Mouse (Mus musculus): ENCODE data around the gene Pknox2. TPM values are rescaled to one million over a fixed set of nuclear protein-coding genes. Genes with fewer than 3 reads are reported as not detected.

Pknox2 gene
- polyA plus RNA-seq, 1 experiment from 2014 or later = 34.3 TPM

- Histone ChIP-seq H3K36me3 (ENCODE audit: control insufficient read depth, insufficient read depth, low read length) (no peaks in the 10 kb centered on the region), H3K27me3 (ENCODE audit: control insufficient read depth, insufficient read depth, low read depth, low read length) (no peaks in the 10 kb centered on the region), H3K9ac (ENCODE audit: low read depth, low read length) (no peak overlapping the region), H3K4me2 (ENCODE audit: low read length) (no peak overlapping the region), H3K4me3 (ENCODE audit: low read depth, low read length) (no peak overlapping the region), H3K9me3 (replicated peaks; ENCODE audit: control insufficient read depth, low read length, poor library complexity, severe bottlenecking) (no peaks in the 10 kb centered on the region), H3K27ac (ENCODE audit: low read length) (no peak overlapping the region), H3K4me1 (ENCODE audit: control insufficient read depth, insufficient read depth, low read length) (peaks cover 24% of the 10 kb centered on the region)
- WGBS = 70% methylated on average over 1 of the region's 1 CpGs
- no peak for ATAC-seq
These were observed 112.9 kb downstream of the Pknox2 start for GRCm38 (mm10) chr9:37034316-37034715.

GRCm38 (mm10) chr9:37030347-37031213, 116.6 kb downstream of the Pknox2 start:
- Histone ChIP-seq H3K9ac (ENCODE audit: low read depth, low read length) (no peak overlapping the region), H3K4me3 (ENCODE audit: low read depth, low read length) (no peak overlapping the region), H3K4me2 (ENCODE audit: low read length) (no peak overlapping the region; the same call in 1 of the 2 replicates), H3K4me1 (ENCODE audit: control insufficient read depth, insufficient read depth, low read length) (peaks cover 28% of the 10 kb centered on the region), H3K27me3 (ENCODE audit: control insufficient read depth, insufficient read depth, low read depth, low read length) (no peaks in the 10 kb centered on the region), H3K36me3 (ENCODE audit: control insufficient read depth, insufficient read depth, low read length) (no peaks in the 10 kb centered on the region), H3K9me3 (replicated peaks; ENCODE audit: control insufficient read depth, low read length, poor library complexity, severe bottlenecking) (no peaks in the 10 kb centered on the region), H3K27ac (ENCODE audit: low read length) (peak overlapping the region; percentile 14)
- peak; percentile 14; the same call in 1 of the 2 replicates for ATAC-seq
- WGBS = 29% methylated on average over 9 of the region's 9 CpGs

DNA sequence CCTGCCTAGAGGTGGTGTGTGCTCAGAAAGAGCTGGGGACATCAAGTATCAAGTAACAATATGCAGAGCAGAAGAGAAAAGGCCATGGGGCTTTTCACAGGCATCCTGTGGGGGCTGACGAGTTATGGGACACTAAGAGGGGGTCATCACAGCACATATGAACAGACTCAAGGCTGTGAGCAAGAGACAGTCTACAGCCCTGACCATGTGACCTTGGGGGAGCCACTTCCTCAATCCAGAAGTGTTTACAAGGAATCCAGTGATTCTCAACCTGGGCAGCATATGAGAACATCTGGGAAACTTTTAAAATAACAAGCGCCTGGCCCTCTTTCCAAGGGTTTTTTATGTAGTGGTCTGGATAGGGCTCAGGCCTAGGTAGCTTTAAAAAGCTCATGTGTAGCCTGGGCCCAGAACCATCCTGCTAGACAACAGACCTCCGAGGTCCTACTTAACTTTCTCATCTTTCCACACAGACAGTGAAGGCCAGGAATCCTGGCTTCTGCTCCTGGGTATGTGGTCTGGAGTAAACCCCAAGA, 117.3 kb downstream of the Pknox2 start:
- no peak overlapping the region for H3K4me2 ChIP-seq (ENCODE audit: low read length)
- peaks cover 28% of the 10 kb centered on the region for H3K4me1 ChIP-seq (ENCODE audit: control insufficient read depth, insufficient read depth, low read length)
- no peaks in the 10 kb centered on the region for H3K9me3 ChIP-seq (replicated peaks; ENCODE audit: control insufficient read depth, low read length, poor library complexity, severe bottlenecking)
- ATAC-seq = no peak
- no peak overlapping the region for H3K9ac ChIP-seq (ENCODE audit: low read depth, low read length)
- H3K27ac ChIP-seq (ENCODE audit: low read length) = peak overlapping the region; percentile 14; the same call in 1 of the 2 replicates
- no peak overlapping the region for H3K4me3 ChIP-seq (ENCODE audit: low read depth, low read length)
- WGBS = 86% methylated on average over 3 of the region's 3 CpGs
- H3K36me3 ChIP-seq (ENCODE audit: control insufficient read depth, insufficient read depth, low read length) = no peaks in the 10 kb centered on the region
- H3K27me3 ChIP-seq (ENCODE audit: control insufficient read depth, insufficient read depth, low read depth, low read length) = no peaks in the 10 kb centered on the region

DNA sequence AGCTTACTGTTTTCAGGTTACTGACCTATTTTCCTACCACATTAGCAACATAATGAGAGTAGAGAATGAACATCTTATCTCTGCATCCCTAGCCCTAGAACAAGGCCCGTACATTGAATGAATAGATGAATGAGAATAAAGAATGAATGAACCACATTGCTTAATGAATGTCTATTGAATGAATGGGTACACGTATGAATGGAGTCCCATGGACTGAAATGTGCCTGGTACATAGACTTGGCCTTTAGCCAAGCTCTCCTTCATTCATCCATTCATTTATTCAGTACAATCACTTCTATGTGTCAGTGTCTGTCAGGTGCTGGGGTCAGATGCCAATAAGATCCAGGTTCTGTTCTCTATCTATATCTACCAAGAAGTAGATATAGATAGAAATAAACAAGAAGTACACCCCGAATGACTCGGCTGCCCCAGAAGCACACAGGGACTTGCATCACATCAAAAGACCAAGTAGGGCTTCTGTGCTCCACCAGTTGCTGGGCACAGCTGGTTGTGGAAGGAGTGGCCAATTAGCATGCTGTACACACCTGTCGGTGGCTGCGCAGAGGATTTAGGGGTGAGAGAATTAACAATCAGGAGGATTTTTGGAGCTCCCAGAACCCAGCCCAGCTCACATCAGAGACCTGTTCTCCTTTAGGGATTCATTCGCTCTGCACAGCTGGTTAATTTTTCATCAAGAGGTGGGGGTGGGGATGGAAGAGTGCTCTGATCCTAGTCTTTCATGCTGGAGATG, 119.2 kb downstream of the Pknox2 start:
- Histone ChIP-seq H3K27me3 (ENCODE audit: control insufficient read depth, insufficient read depth, low read depth, low read length) (no peaks in the 10 kb centered on the region), H3K36me3 (ENCODE audit: control insufficient read depth, insufficient read depth, low read length) (no peaks in the 10 kb centered on the region), H3K4me3 (ENCODE audit: low read depth, low read length) (no peak overlapping the region), H3K27ac (ENCODE audit: low read length) (0 out of 2 replicates have a peak overlapping the region, but pooled peaks have one; percentile 10), H3K9ac (ENCODE audit: low read depth, low read length) (no peak overlapping the region), H3K4me1 (ENCODE audit: control insufficient read depth, insufficient read depth, low read length) (peaks cover 28% of the 10 kb centered on the region), H3K9me3 (replicated peaks; ENCODE audit: control insufficient read depth, low read length, poor library complexity, severe bottlenecking) (no peaks in the 10 kb centered on the region), H3K4me2 (ENCODE audit: low read length) (no peak overlapping the region)
- ATAC-seq = peak; percentile 43
- 31% methylated on average over 7 of the region's 7 CpGs for WGBS

GRCm38 (mm10) chr9:37025913-37026312, 121.3 kb downstream of the Pknox2 start:
- no peak for ATAC-seq
- no peaks in the 10 kb centered on the region for H3K27me3 ChIP-seq (ENCODE audit: control insufficient read depth, insufficient read depth, low read depth, low read length)
- H3K4me1 ChIP-seq (ENCODE audit: control insufficient read depth, insufficient read depth, low read length) = peaks cover 43% of the 10 kb centered on the region
- no peak overlapping the region for H3K9ac ChIP-seq (ENCODE audit: low read depth, low read length)
- H3K27ac ChIP-seq (ENCODE audit: low read length) = no peak overlapping the region; the same call in 1 of the 2 replicates
- no peaks in the 10 kb centered on the region for H3K9me3 ChIP-seq (replicated peaks; ENCODE audit: control insufficient read depth, low read length, poor library complexity, severe bottlenecking)
- H3K4me2 ChIP-seq (ENCODE audit: low read length) = no peak overlapping the region
- WGBS = 12% methylated on average over 3 of the region's 3 CpGs
- no peaks in the 10 kb centered on the region for H3K36me3 ChIP-seq (ENCODE audit: control insufficient read depth, insufficient read depth, low read length)
- H3K4me3 ChIP-seq (ENCODE audit: low read depth, low read length) = no peak overlapping the region

- Histone ChIP-seq H3K4me3 (ENCODE audit: low read depth, low read length) (no peak overlapping the region), H3K4me2 (ENCODE audit: low read length) (no peak overlapping the region), H3K9ac (ENCODE audit: low read depth, low read length) (0 out of 2 replicates have a peak overlapping the region, but pooled peaks have one; percentile 18), H3K9me3 (replicated peaks; ENCODE audit: control insufficient read depth, low read length, poor library complexity, severe bottlenecking) (no peaks in the 10 kb centered on the region), H3K27me3 (ENCODE audit: control insufficient read depth, insufficient read depth, low read depth, low read length) (no peaks in the 10 kb centered on the region), H3K4me1 (ENCODE audit: control insufficient read depth, insufficient read depth, low read length) (peaks cover 25% of the 10 kb centered on the region), H3K27ac (ENCODE audit: low read length) (peak overlapping the region; percentile 28; the same call in 1 of the 2 replicates), H3K36me3 (ENCODE audit: control insufficient read depth, insufficient read depth, low read length) (no peaks in the 10 kb centered on the region)
- ATAC-seq = 0 out of 2 replicates have a peak, but pooled peaks have one; percentile 9
- WGBS = 18% methylated on average over 3 of the region's 3 CpGs
These were observed 125.5 kb downstream of the Pknox2 start for GRCm38 (mm10) chr9:37021586-37022230.

DNA sequence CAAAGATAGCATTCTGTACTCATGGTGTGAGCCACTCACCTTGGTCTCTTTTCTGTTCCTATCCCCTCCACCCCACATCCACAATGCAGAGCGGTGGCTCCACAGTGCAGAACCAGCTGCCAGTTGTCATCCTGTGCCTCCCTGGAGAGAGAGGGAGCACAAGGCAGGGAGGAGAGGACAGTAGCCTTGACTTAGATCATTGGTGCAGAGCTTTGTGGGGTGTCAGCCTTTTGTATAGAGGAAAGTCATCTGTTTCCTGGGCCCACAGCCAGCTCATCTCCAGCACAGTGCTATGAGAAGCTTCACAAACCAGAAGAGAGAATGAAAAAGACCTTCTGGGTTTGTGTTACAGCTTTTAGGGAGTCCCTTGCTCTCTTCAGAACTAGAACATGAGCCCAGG, 129.1 kb downstream of the Pknox2 start:
- 53% methylated on average over 1 of the region's 1 CpGs for WGBS
- ATAC-seq = no peak
- no peak overlapping the region for H3K27ac ChIP-seq (ENCODE audit: low read length)
- no peak overlapping the region for H3K4me2 ChIP-seq (ENCODE audit: low read length)
- no peak overlapping the region for H3K4me3 ChIP-seq (ENCODE audit: low read depth, low read length)
- H3K9ac ChIP-seq (ENCODE audit: low read depth, low read length) = no peak overlapping the region
- no peaks in the 10 kb centered on the region for H3K27me3 ChIP-seq (ENCODE audit: control insufficient read depth, insufficient read depth, low read depth, low read length)
- peaks cover 26% of the 10 kb centered on the region for H3K4me1 ChIP-seq (ENCODE audit: control insufficient read depth, insufficient read depth, low read length)
- H3K9me3 ChIP-seq (replicated peaks; ENCODE audit: control insufficient read depth, low read length, poor library complexity, severe bottlenecking) = no peaks in the 10 kb centered on the region
- H3K36me3 ChIP-seq (ENCODE audit: control insufficient read depth, insufficient read depth, low read length) = no peaks in the 10 kb centered on the region

DNA sequence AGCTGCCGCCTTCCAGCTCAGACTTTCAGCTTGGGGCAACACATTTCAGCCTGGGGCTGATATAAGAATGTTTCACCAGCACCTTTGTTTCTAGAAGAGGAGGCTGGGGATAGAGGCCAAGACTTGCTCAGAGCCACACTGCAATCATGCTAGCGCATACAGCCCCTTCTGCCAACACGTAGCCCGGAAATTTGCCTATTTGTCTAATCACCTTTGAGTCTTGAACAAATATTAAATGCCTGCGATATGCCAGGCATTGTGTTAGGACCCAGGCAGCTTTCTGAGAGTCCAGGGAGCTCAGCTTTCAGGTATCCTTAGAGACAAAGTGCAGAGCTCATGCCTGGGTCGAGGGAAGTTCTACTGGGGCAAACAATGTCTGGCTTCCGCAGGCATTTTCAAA, 130.0 kb downstream of the Pknox2 start:
- no peaks in the 10 kb centered on the region for H3K36me3 ChIP-seq (ENCODE audit: control insufficient read depth, insufficient read depth, low read length)
- no peak for ATAC-seq
- no peaks in the 10 kb centered on the region for H3K27me3 ChIP-seq (ENCODE audit: control insufficient read depth, insufficient read depth, low read depth, low read length)
- 77% methylated on average over 7 of the region's 7 CpGs for WGBS
- no peak overlapping the region for H3K4me2 ChIP-seq (ENCODE audit: low read length)
- 0 out of 2 replicates have a peak overlapping the region, but pooled peaks have one; percentile 15 for H3K9ac ChIP-seq (ENCODE audit: low read depth, low read length)
- H3K4me1 ChIP-seq (ENCODE audit: control insufficient read depth, insufficient read depth, low read length) = peaks cover 24% of the 10 kb centered on the region
- H3K9me3 ChIP-seq (replicated peaks; ENCODE audit: control insufficient read depth, low read length, poor library complexity, severe bottlenecking) = no peaks in the 10 kb centered on the region
- peak overlapping the region; percentile 56 for H3K27ac ChIP-seq (ENCODE audit: low read length)
- H3K4me3 ChIP-seq (ENCODE audit: low read depth, low read length) = no peak overlapping the region

Data from midbrain, embryonic 16.5 days (tissue).